Mouse (Mus musculus) heart, postnatal 25 days (tissue): ENCODE results near the gene Gm26566. TPM values are rescaled to one million over a fixed set of nuclear protein-coding genes. Genes with fewer than 3 reads are reported as not detected.
"Not testable (repeated sequence)": the region's sequence is repeated elsewhere in the genome, so short reads cannot be mapped to it uniquely, and the experiment has no call there.

ENCODE experiments used
- DNase-seq: peaks from one replicate; pipeline ENCODE4 v3.0.0; 2022; ENCODE audit warnings: low spot score
- intact Hi-C: fragments of 180-260 bp; cut with DNase I; formaldehyde crosslinking; loops from one replicate; pipeline ENCODE4 v1.15.1; 2025
- total RNA-seq, 2 experiments: library from RNA; stranded (reverse); gene quantifications; 2 replicates each; pipeline ENCODE4 v1.2.3; 2021

The Gm26566 gene
- total RNA-seq, 2 experiments from 2014 or later = 0.50 to 0.57 TPM

DNA sequence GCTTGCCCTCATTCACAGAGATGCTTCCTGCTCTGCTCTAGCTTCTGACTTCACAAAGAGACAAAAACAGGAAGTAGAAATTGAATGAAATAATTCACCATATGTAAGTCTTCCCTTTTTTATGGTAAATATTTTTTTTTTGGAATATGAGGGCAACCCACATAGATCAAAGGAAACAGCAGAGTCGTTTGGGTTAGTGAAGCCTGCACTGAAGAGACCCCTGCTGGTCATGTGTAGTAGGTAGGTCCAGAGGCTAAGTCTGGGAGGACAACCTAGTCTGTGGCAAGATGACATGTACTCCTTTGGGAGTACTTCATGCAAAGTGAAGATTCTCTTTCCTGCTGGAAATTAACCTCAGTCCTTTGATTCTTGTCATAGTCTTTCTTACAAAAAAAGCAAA is 5.7 kb downstream of the Gm26566 start:
- intact Hi-C loops = no loop called here
- no peak for DNase-seq

DNA sequence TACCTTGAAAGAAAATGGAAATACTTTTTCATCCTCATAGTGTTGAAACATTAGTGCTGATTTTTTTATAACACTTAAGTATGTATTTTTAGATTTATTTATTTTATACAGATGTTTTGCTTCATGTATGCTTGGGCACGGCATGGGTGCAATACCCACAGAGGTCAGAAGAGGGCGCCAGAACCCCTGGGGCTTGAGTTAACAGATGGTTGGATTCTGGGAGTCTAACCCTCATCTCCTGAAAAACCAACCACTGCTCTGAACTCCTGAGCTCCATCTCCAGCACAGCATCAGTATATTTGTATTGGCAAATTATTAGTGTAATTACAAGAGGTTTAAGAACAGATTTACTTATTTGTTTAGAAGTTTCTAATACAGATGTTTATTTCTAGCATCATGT is 16.9 kb downstream of the Gm26566 start:
- DNase-seq = no peak
- intact Hi-C loops = loop anchor here (2.0 to 10.0 kb wide), 2 partner anchors 18 to 644 kb away; partner anchors contain the start of gene Focad

DNA sequence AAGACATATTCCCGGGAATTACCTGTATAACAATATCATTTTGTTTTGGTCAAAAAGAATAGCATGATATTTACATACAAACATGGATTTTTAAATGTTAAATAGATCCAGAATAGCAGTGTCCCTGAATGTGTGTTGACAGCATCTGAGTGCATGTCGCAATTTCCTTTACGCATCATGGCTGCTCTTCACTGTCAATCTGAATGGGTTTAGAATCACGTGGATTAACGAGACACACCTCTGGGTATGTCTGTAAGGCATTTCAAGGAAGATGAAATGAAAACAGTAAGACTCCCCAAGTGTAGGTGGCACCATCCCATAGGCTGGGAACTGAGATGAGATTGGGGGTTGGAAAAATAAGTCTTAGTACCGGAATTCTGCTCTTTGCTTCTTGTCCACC is 17.4 kb downstream of the Gm26566 start:
- intact Hi-C loops = loop anchor here (2.0 to 10.0 kb wide), 2 partner anchors 18 to 644 kb away; partner anchors contain the start of gene Focad
- DNase-seq = no peak

DNA sequence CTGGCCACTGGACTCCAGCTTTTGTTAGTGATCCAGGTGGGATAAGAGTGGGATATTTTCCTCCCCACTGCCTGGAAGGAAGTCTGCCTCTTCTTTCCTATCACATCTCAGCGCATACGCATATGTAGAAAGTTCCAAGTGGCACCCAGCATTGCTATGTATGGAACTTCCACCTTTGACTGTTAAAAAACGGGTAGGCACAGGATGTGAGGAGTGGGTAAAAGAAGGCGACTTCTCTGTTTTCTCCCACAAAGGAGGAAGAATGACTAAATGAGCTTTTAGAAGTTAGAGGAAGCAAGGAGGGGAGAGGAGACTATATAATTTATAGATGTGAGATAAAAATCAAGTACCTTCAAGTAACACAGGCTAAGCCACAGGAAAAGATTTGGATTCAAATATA is 19.8 kb downstream of the Gm26566 start:
- intact Hi-C loops = no loop called here
- no peak for DNase-seq

DNA sequence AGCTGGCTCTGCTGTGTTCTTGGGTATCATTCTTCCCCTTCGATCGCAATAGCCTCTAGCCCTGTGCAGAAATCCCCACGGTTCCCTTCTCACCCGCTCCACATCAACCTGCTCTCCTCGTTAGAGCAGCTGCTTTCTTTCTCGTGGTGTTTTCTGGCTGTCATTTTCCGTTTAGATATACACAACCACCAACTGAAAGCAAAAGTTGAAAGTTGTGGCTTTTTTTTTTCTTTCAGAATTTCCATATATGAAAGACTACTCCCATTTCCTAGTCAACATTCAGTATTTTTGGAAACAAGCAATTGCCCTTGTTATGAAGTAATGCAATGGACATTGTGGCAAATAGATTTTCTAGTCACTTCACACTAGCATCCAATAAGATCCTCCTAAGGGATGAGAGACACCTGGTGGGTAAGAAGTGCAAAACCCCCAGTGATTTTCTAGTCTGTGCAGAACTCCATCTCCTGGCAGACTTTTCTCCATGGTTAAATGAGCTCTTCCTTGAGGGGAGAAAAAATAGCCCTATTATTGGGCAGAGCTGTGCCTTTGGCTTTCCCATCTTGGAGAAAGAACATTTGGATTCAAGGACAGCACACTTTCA is 21.3 kb downstream of the Gm26566 start:
- DNase-seq = no peak
- intact Hi-C loops = no loop called here

DNA sequence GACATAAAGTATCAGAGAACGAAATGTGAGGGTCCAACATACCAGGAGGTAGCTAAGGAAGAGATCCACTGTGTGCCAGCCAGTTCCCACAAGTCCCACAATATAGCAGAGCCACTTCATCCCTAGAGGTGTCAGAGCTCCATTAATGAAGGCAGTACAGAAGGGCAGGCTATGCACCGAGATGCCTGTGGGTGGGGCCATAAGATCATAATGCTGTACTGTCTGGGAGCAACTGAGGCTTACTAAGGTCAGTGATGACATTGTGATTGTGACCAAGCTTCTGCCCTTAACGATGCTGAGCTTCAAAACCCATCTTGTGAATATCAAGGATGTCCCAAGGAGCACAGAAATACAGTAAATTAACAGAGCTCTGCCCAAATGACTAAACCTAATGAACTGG is 22.6 kb downstream of the Gm26566 start:
- DNase-seq = no peak
- intact Hi-C loops = no loop called here

DNA sequence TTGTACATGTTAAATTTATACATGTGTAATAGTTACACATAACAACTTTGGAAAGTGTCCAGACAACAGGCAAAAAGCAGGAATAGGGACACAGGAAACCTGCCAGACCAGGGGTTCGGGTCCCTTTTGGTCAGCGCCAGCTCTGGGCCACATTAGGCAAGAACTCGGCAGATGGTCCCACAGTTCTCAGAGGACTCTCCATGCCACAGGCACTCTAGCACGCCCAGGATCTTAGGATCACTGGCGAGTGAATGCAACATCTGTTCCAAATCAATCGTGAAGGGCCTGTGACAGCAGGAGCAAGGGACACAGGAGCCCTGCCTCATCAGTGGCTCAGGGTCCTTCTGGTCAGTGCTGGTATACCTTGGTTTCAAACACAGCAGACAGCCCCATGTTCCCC is 28.3 kb downstream of the Gm26566 start:
- intact Hi-C loops = no loop called here
- DNase-seq = no peak

DNA sequence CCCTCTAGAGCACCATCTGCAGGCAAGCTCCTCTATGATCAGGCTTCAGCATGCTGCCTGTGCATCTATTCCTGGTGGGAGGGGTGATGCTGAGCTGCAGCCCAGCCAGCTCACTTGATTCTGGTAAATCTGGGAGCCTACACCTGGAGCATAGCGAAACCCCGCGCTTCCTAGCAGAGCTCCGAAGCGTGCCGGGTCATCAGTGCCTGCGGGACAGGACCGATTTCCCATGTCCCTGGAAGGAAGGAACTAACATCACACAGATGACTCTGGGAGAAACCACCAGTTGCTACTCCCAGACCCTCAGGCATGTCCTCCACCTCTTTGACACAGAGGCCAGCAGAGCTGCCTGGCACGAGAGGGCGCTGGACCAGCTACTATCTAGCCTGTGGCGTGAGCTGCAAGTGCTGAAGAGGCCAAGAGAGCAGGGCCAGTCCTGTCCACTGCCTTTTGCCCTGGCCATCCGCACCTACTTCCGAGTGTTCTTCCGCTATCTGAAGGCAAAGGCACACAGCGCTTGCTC is 33.3 kb downstream of the Gm26566 start, which contains the start of gene Gm13271:
TSS of gene Gm13271 (plus strand) at position 51 of the 523 bp plus-strand sequence.
- peak; percentile 69 for DNase-seq
- intact Hi-C loops = not testable (repeated sequence)

DNA sequence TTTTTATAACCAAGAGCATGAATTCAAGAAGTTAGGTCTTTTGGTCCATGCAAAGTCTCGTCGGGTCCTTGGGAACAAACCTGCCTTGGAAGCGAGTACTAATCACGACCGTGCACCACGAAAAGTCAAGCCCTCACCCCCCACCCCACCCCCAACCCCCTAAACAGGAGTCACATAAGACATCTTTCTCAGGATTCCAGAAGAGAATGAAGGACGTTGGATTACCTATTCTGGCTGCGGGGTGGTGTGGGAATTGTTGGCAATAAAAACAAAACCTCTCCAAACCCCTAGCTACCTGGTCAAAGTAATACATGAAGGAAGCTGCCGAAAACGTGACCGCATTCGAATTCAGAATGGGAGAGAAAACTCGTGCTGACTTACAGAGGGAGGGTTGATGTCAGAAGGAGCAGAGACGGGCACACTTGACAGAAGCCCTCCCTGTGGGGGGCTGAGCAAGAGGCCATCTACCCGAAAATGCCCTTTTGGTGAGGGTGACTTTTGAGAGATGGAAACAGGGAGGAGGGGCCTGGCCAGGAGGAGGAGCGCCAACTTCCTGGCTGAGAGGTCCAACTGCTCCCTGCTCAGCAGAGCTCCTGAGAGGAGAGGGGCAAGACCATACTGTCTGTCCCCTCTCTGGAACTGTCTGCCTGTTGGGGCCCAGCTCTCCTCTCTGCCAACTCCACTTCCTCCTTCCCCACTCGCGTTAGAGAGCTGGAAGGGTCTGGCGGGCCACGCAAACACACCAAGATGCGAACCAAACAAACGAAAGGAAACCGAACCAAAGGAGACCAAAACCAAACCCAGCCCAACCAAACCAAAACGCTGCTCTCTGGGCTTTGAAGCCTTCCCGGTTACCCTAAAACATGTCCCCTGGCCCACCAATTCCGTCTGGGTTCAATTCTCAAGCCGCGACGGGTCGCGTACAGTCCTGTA is 35.2 kb downstream of the Gm26566 start:
- DNase-seq = not testable (repeated sequence)
- intact Hi-C loops = loop anchor here (2.0 kb wide), 1 partner anchor 18 kb away; no protein-coding TSS in a partner anchor

DNA sequence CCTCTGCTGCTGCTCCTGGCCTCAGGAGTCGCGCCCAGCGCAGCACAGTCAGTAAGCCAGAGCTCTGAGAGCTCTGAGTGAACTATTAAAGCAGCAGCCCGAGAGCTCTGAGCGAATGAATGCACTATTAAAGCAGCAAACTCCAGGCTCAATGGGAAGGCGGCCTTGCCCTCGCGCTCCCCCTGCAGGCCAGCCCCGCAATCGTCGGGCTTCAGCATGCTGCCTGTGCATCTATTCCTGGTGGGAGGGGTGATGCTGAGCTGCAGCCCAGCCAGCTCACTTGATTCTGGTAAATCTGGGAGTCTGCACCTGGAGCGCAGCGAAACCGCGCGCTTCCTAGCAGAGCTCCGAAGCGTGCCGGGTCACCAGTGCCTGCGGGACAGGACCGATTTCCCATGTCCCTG is 36.0 kb downstream of the Gm26566 start:
- intact Hi-C loops = loop anchor here (2.0 kb wide), 1 partner anchor 19 kb away; no protein-coding TSS in a partner anchor
- peak; percentile 85 for DNase-seq

DNA sequence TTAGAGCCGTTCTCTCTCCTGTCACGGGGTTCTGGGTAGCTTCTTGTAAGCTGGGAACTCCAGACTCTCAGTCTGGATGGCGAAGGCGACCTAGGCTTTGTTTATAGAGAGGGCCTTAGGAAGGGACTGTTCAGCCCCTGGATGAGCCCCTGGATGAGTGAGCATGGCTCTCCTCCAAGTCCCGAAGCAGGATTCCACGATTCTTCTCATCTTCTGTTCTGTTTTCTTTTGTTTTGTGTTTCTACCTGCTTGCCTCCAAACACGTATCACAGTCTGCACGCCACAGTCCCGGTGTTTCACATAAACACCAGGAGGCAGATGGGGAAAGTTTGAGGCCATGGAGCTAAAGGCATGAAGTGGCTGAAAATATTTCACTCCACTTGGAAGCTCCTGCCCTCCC is 37.1 kb downstream of the Gm26566 start:
- DNase-seq, intact Hi-C loops: not testable (repeated sequence)

DNA sequence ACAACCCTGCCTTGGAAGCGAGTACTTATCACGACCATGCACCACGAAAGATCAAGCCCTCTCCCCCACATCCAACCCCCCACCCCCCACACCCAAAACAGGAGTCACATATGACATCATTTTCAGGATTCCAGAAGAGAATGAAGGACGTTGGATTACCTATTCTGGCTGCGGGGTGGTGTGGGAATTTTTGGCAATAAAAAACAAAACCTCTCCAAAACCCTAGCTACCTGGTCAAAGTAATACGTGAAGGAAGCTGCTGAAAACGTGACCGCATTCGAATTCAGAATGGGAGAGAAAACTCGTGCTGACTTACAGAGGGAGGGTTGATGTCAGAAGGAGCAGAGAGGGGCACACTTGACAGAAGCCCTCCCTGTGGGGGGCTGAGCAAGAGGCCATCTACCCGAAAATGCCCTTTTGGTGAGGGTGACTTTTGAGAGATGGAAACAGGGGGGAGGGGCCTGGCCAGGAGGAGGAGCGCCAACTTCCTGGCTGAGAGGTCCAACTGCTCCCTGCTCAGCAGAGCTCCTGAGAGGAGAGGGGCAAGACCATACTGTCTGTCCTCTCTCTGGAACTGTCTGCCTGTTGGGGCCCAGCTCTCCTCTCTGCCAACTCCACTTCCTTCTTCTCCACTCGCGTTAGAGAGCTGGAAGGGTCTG is 38.1 kb downstream of the Gm26566 start, which contains the start of gene Gm13283:
TSS of gene Gm13283 (plus strand) at position 510 of the 659 bp plus-strand sequence.
- intact Hi-C loops, DNase-seq: not testable (repeated sequence)

DNA sequence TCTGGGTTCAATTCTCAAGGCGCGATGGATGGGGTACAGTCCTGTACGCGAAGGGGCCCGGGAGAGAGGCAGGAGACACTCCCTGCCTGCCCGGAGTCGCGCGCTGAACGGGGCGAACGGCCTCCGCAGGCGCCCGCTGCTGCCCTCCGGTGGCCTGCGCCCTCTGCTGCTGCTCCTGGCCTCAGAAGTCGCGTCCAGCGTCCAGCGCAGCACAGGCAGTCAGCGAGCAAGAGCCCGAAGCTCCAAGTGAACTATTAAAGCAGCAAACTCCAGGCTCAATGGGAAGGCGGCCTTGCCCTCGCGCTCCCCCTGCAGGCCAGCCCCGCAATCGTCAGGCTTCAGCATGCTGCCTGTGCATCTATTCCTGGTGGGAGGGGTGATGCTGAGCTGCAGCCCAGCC is 38.8 kb downstream of the Gm26566 start:
- peak; percentile 77 for DNase-seq
- intact Hi-C loops = not testable (repeated sequence)

DNA sequence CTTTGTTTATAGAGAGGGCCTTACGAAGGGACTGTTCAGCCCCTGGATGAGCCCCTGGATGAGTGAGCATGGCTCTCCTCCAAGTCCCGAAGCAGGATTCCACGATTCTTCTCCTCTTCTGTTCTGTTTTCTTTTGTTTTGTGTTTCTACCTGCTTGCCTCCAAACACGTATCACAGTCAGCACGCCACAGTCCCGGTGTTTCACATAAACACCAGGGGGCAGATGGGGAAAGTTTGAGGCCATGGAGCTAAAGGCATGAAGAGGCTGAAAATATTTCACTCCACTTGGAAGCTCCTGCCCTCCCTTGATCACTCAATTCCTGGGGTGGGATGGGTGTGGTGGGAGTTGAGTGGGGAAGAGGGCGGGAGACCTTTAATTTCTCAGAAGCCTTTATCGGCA is 40.2 kb downstream of the Gm26566 start:
- intact Hi-C loops = not testable (repeated sequence)
- peak; percentile 68 for DNase-seq

DNA sequence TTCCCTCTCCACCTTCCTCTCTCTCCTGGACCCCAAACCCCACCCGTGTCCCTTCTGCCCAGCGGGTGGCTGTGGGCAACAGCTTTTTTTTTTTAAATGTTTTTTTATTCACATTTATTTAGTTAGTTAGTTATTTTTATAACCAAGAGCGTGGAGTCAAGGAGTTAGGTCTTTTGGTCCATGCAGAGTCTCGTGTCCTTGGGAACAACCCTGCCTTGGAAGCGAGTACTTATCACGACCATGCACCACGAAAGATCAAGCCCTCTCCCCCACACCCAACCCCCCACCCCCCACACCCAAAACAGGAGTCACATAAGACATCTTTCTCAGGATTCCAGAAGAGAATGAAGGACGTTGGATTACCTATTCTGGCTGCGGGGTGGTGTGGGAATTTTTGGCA is 40.7 kb downstream of the Gm26566 start:
- DNase-seq = not testable (repeated sequence)

DNA sequence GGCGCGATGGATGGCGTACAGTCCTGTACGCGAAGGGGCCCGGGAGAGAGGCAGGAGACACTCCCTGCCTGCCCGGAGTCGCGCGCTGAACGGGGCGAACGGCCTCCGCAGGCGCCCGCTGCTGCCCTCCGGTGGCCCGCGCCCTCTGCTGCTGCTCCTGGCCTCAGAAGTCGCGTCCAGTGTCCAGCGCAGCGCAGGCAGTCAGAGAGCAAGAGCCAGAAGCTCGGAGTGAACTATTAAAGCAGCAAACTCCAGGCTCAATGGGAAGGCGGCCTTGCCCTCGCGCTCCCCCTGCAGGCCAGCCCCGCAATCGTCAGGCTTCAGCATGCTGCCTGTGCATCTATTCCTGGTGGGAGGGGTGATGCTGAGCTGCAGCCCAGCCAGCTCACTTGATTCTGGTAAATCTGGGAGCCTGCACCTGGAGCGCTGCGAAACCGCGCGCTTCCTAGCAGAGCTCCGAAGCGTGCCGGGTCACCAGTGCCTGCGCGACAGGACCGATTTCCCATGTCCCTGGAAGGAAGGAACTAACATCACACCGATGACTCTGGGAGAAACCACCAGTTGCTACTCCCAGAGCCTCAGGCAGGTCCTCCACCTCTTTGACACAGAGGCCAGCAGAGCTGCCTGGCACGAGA is 41.9 kb downstream of the Gm26566 start:
- intact Hi-C loops = not testable (repeated sequence)
- DNase-seq = peak; percentile 54

More for the DNA sequence above, 40.7 kb downstream of the Gm26566 start:
- intact Hi-C loops = not testable (repeated sequence)
